Mouse (Mus musculus) liver, adult 2 months (tissue): ENCODE results near the gene Tbcb. TPM values are rescaled to one million over a fixed set of nuclear protein-coding genes. Genes with fewer than 3 reads are reported as not detected.
A peak's percentile ranks its signal among the peaks of the same experiment; 100 is the strongest.

Experiments
- DNase-seq: peaks from one replicate; pipeline ENCODE4 v3.0.0-alpha.2; 2011; ENCODE audit warnings: low read depth, low spot score; ENCODE audit errors: extremely low read depth
- H3K27ac ChIP-seq: fragments of 200-500 bp; replicated peaks from 2 replicates; pipeline ENCODE4 v1.5.1; 2012; ENCODE audit warnings: low read depth, mild to moderate bottlenecking, control low read depth, inconsistent platforms, low read length; ENCODE audit not compliant: insufficient read depth
- H3K27me3 ChIP-seq: fragments of 200-500 bp; 2 replicates; pipeline ENCODE4 v1.6.1; 2012; ENCODE audit warnings: mild to moderate bottlenecking, moderate library complexity, low read length, inconsistent platforms; ENCODE audit not compliant: control insufficient read depth, insufficient read depth
- H3K36me3 ChIP-seq: fragments of 200-500 bp; 2 replicates; pipeline ENCODE4 v1.6.1; 2012; ENCODE audit warnings: low read length, inconsistent platforms; ENCODE audit not compliant: control insufficient read depth, insufficient read depth
- H3K4me1 ChIP-seq: fragments of 200-500 bp; 2 replicates; pipeline ENCODE4 v1.6.1; 2011; ENCODE audit warnings: low read length; ENCODE audit not compliant: control insufficient read depth, insufficient read depth
- H3K4me3 ChIP-seq: fragments of 200-500 bp; 2 replicates; pipeline ENCODE4 v1.5.1; 2011; ENCODE audit warnings: low read depth, mild to moderate bottlenecking, control low read depth, low read length, moderate library complexity; ENCODE audit not compliant: insufficient read depth
- H3K79me2 ChIP-seq: fragments of 200-500 bp; 2 replicates; pipeline ENCODE4 v1.6.1; 2012; ENCODE audit warnings: inconsistent platforms, mild to moderate bottlenecking, low read length, moderate library complexity; ENCODE audit not compliant: control insufficient read depth, insufficient read depth
- H3K9ac ChIP-seq: fragments of 200-500 bp; 2 replicates; pipeline ENCODE4 v1.6.1; 2012; ENCODE audit warnings: low read depth, mild to moderate bottlenecking, control low read depth, inconsistent platforms, low read length
- CTCF ChIP-seq: fragments of 200-500 bp; IDR thresholded peaks from 2 replicates; pipeline ENCODE4 v1.5.1; 2011; ENCODE audit warnings: low read depth, low read length, control low read depth
- POLR2A ChIP-seq: fragments of 200-500 bp; IDR thresholded peaks from 2 replicates; pipeline ENCODE4 v1.6.1; 2011; ENCODE audit warnings: low read length, control low read depth; ENCODE audit not compliant: insufficient read depth; ENCODE audit errors: extremely low read depth
- WGBS: fragments of 180-500 bp; shearing (Covaris S2); methylation state at CpG from one replicate; pipeline ENCODE4 v1.1.7; 2018; 5-methylcytosine and 5-hydroxymethylcytosine counted together
- polyA plus RNA-seq: library from polyadenylated mRNA; depleted of rRNA; stranded (reverse); fragments of >200 nt; gene quantifications from 2 replicates; pipeline ENCODE4 v1.2.3, GENCODE M21; 2012
- total RNA-seq: library from RNA; depleted of rRNA; stranded (reverse); fragments of >200 nt; gene quantifications from 2 replicates; pipeline ENCODE4 v1.2.3, GENCODE M21; 2014

Gene Tbcb
- total and polyA plus RNA-seq, 2 experiments: 22.1 to 32.3 TPM

- peak; percentile 78 for DNase-seq
- peak overlapping the region; percentile 78 for H3K27ac ChIP-seq
- no peaks in the 10 kb centered on the region for H3K79me2 ChIP-seq
- no peaks in the 10 kb centered on the region for H3K27me3 ChIP-seq
- H3K4me3 ChIP-seq: peak overlapping the region; percentile 23; the same call in 1 of the 2 replicates
- WGBS: 38% methylated on average over 20 of the region's 20 CpGs
- peaks cover 13% of the 10 kb centered on the region for H3K4me1 ChIP-seq
- no peaks in the 10 kb centered on the region; the same call in 1 of the 2 replicates for H3K36me3 ChIP-seq
- peak overlapping the region; percentile 6 for H3K9ac ChIP-seq
- TF ChIP-seq CTCF: no peak
- no peak for TF ChIP-seq POLR2A
Measured at GRCm38 (mm10) chr7:30233387-30233786, 1.3 kb upstream of the Tbcb start.

GRCm38 (mm10) chr7:30232631-30233148 lies 618 bp upstream of the Tbcb start:
- peak; percentile 76 for DNase-seq
- peak; percentile 74 for TF ChIP-seq CTCF
- no peak for TF ChIP-seq POLR2A
- Histone ChIP-seq H3K9ac (peak overlapping the region; percentile 80), H3K27ac (peak overlapping the region; percentile 77), H3K4me3 (peak overlapping the region; percentile 67), H3K4me1 (peaks cover 13% of the 10 kb centered on the region), H3K36me3 (no peaks in the 10 kb centered on the region; the same call in 1 of the 2 replicates), H3K27me3 (no peaks in the 10 kb centered on the region), H3K79me2 (no peaks in the 10 kb centered on the region)
- WGBS: 2% methylated on average over 24 of the region's 24 CpGs

GRCm38 (mm10) chr7:30231328-30231668 lies 774 bp downstream of the Tbcb start:
- H3K4me3 ChIP-seq: peak overlapping the region; percentile 73
- no peaks in the 10 kb centered on the region for H3K79me2 ChIP-seq
- 2% methylated on average over 16 of the region's 16 CpGs for WGBS
- H3K36me3 ChIP-seq: no peaks in the 10 kb centered on the region; the same call in 1 of the 2 replicates
- no peaks in the 10 kb centered on the region for H3K27me3 ChIP-seq
- DNase-seq: no peak
- H3K9ac ChIP-seq: peak overlapping the region; percentile 61
- H3K4me1 ChIP-seq: peaks cover 13% of the 10 kb centered on the region
- H3K27ac ChIP-seq: no peak overlapping the region
- TF ChIP-seq CTCF: no peak
- TF ChIP-seq POLR2A: no peak

GRCm38 (mm10) chr7:30224206-30224605 lies 7.9 kb downstream of the Tbcb start:
- Histone ChIP-seq H3K4me3 (no peak overlapping the region), H3K79me2 (no peaks in the 10 kb centered on the region), H3K9ac (no peak overlapping the region), H3K27ac (no peak overlapping the region), H3K4me1 (peaks cover 2% of the 10 kb centered on the region; the same call in 1 of the 2 replicates), H3K36me3 (peaks cover 13% of the 10 kb centered on the region), H3K27me3 (no peaks in the 10 kb centered on the region)
- no peak for TF ChIP-seq CTCF
- no peak for DNase-seq
- WGBS: 94% methylated on average over 12 of the region's 12 CpGs

- H3K4me1 ChIP-seq: peaks cover 3% of the 10 kb centered on the region; the same call in 1 of the 2 replicates
- H3K36me3 ChIP-seq: peaks cover 13% of the 10 kb centered on the region
- DNase-seq: no peak
- H3K27me3 ChIP-seq: no peaks in the 10 kb centered on the region
- H3K4me3 ChIP-seq: no peak overlapping the region
- H3K27ac ChIP-seq: no peak overlapping the region
- no peak overlapping the region for H3K9ac ChIP-seq
- TF ChIP-seq CTCF (no peak), POLR2A (no peak)
- no peaks in the 10 kb centered on the region for H3K79me2 ChIP-seq
- WGBS: 94% methylated on average over 5 of the region's 5 CpGs
Measured at GRCm38 (mm10) chr7:30222205-30222604, 9.9 kb downstream of the Tbcb start.

- DNase-seq: no peak
- Histone ChIP-seq H3K36me3 (peaks cover 13% of the 10 kb centered on the region), H3K4me3 (no peak overlapping the region), H3K27me3 (no peaks in the 10 kb centered on the region), H3K79me2 (no peaks in the 10 kb centered on the region), H3K9ac (no peak overlapping the region), H3K27ac (no peak overlapping the region), H3K4me1 (peaks cover 3% of the 10 kb centered on the region; the same call in 1 of the 2 replicates)
- no peak for TF ChIP-seq POLR2A
- no peak for TF ChIP-seq CTCF
- 51% methylated on average over 3 of the region's 3 CpGs for WGBS
Measured at GRCm38 (mm10) chr7:30221433-30221832, 10.6 kb downstream of the Tbcb start.
